Mouse (Mus musculus) left cerebral cortex, adult 9 months (tissue): Measurements from ENCODE around the gene Gas7.

ENCODE experiments used
- DNase-seq, 2 experiments: peaks; one replicate each; pipeline ENCODE4 v3.0.0; 2022; ENCODE audit warnings: low spot score in 2 of 2

Gene Gas7

GRCm38 (mm10) chr11:67616557-67617239, 161.5 kb downstream of the Gas7 start:
- DNase-seq = peak in 1 of 2 experiments; percentile 76

GRCm38 (mm10) chr11:67622340-67622739, 167.1 kb downstream of the Gas7 start:
- no peak for DNase-seq

GRCm38 (mm10) chr11:67627179-67627578, 171.9 kb downstream of the Gas7 start:
- no peak for DNase-seq

- no peak for DNase-seq
Observed at GRCm38 (mm10) chr11:67628522-67628921, 173.3 kb downstream of the Gas7 start.

GRCm38 (mm10) chr11:67632906-67633305, 177.7 kb downstream of the Gas7 start:
- no peak for DNase-seq

- no peak for DNase-seq
Observed at GRCm38 (mm10) chr11:67633620-67634229, 178.5 kb downstream of the Gas7 start.

GRCm38 (mm10) chr11:67636201-67636600, 181.0 kb downstream of the Gas7 start:
- DNase-seq = no peak

GRCm38 (mm10) chr11:67636905-67637586, 181.8 kb downstream of the Gas7 start:
- DNase-seq = no peak

GRCm38 (mm10) chr11:67638401-67638800, 183.2 kb downstream of the Gas7 start:
- DNase-seq = no peak

GRCm38 (mm10) chr11:67640299-67640698, 185.1 kb downstream of the Gas7 start:
- no peak for DNase-seq

GRCm38 (mm10) chr11:67642421-67642820, 187.2 kb downstream of the Gas7 start:
- DNase-seq = no peak

- no peak for DNase-seq
Observed at GRCm38 (mm10) chr11:67642835-67643234, 187.6 kb downstream of the Gas7 start.

GRCm38 (mm10) chr11:67643465-67643864, 188.2 kb downstream of the Gas7 start:
- DNase-seq = no peak

- no peak for DNase-seq
Observed at GRCm38 (mm10) chr11:67644632-67645149, 189.5 kb downstream of the Gas7 start.

- DNase-seq = peak in 1 of 2 experiments; percentile 88
Observed at GRCm38 (mm10) chr11:67647745-67648144, 192.5 kb downstream of the Gas7 start.

GRCm38 (mm10) chr11:67648651-67649407, 193.6 kb downstream of the Gas7 start:
- DNase-seq = peak in 1 of 2 experiments; percentile 82

GRCm38 (mm10) chr11:67649971-67650707, 194.9 kb downstream of the Gas7 start:
- DNase-seq = no peak

- no peak for DNase-seq
Observed at GRCm38 (mm10) chr11:67651731-67652130, 196.5 kb downstream of the Gas7 start.

- peak in 1 of 2 experiments; percentile 68 for DNase-seq
Observed at GRCm38 (mm10) chr11:67652194-67652892, 197.1 kb downstream of the Gas7 start.

- no peak for DNase-seq
Observed at GRCm38 (mm10) chr11:67652893-67653255, 197.6 kb downstream of the Gas7 start.
